Mouse (Mus musculus): ENCODE results near the gene Sema4a. TPM values are rescaled to one million over a fixed set of nuclear protein-coding genes. Genes with fewer than 3 reads are reported as not detected.

The Sema4a gene
- polyA plus RNA-seq (2017; shearing (Covaris generic)): 100 to 1,000 TPM in 1 of 2 experiments, 10 to 100 TPM in 1; 36.5 to 227 TPM

GRCm38 (mm10) chr3:88460983-88461696, at the start of gene Sema4a:
Sema4a (minus strand) TSS chr3:88461182.

GRCm38 (mm10) chr3:88509692-88510420, 48.9 kb upstream of the Sema4a start, which contains the start of gene Lmna:
Lmna (minus strand) TSS chr3:88509956.

DNA sequence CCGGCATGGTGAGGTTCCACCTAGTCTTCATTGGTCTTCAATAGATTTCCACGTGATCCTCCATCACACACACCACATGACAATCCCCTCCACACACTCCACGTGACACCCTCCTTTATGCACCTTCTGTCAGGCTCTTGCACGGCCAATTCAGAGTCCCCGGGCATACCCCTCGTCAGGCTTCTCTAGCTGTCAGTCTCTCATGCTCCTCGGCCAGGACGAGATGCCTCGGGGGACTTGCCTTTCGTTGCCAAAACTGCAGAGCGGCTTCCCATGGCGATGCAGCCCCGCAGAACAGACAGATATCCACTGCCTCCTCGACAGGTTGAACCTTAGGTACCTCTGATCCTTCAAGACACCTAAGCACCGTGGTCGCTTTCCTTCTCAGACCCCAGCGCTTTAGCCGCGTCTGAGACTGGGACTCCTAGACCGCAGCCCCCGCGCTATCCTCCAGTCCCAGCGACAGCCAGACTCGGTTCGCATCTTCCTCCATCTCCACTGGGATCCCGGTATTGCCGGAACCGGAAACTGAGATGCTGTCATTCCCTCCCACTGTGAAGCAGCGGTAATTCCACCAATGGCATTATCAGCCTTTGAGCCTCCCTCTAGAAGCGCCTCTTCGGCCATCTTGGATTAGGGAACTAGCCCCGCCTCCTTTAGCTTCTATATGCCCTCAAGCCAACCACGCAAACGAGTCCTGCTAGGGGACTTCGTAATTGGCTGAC, 36.2 kb downstream of the Sema4a start, which contains the start of gene Slc25a44:
Gene Slc25a44, minus strand, starts transcription at position 535 of the 725 bp plus-strand sequence.

DNA sequence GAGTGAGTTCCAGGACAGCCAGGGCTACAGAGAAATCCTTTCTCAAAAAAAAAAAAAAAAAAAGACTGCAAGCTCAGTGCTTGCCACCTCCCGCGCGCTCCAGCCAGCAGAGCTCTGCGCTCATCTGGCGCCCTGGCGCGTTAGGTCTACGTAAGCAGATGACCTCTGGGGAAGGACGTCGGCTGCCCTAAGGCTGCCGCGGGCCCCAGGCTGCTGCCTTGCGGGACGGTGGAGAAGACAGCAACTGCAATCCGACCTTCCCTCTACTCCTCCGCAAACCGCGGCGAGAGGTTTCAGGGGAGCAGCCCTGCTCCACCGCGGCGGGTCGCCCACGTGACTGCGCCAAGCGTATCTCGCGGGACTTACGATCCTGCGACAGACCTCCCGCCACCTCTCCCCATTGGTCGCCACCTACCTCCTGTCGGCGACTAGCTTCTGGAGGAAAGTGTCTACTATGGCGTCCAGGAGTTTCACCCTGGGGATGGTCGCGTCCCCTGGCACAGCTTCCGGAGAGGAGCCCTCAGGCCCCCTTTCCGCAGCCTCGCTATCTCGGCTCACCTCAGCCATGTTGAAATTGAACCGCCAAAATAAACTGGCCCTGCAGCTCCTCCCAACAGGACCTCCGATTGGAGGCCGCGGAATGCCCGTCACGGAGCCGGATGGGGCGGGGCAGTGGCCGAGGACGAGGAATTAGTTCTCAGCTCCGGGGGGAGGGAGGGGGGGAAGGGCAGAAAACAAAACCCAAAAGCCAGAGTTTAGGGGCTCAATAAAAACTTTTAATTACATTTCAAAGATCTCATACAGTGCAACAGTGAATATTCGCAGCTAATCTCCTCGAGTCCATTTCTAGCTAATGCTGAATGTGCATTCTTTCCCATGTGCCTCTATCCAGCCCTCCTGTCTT, 51.0 kb downstream of the Sema4a start, which contains the start of gene Pmf1:
Gene Pmf1, minus strand, starts transcription at position 591 of the 904 bp plus-strand sequence.

Other genes starting within 250 kb of the Sema4a start
- gene Rhbg, start 206.5 kb downstream of the Sema4a start, polyA plus RNA-seq (2017; shearing (Covaris generic)): under 1 TPM in 1 of 2 experiments, not detected in 1; 0.39 TPM
- gene Gm38392, start 174.0 kb downstream of the Sema4a start, polyA plus RNA-seq (2017; shearing (Covaris generic)): under 1 TPM in 1 of 2 experiments, not detected in 1; 0.31 TPM
- gene Tsacc, start 164.2 kb downstream of the Sema4a start, polyA plus RNA-seq (2017; shearing (Covaris generic)): 10 to 100 TPM in 1 of 2 experiments, 1 to 10 TPM in 1; 8.3 to 15.6 TPM
- 100 to 1,000 TPM; 327 to 346 TPM for gene Cct3, start 164.1 kb downstream of the Sema4a start, polyA plus RNA-seq (2017; shearing (Covaris generic))
- 100 to 1,000 TPM; 342 to 357 TPM for gene Glmp, start 136.2 kb downstream of the Sema4a start, polyA plus RNA-seq (2017; shearing (Covaris generic))
- gene Tmem79, start 125.0 kb downstream of the Sema4a start, polyA plus RNA-seq (2017; shearing (Covaris generic)): 1 to 10 TPM in 1 of 2 experiments, under 1 TPM in 1; 0.96 to 2.8 TPM
- 10 to 100 TPM; 38.2 to 49.1 TPM for gene Smg5, start 124.9 kb downstream of the Sema4a start, polyA plus RNA-seq (2017; shearing (Covaris generic))
- gene Paqr6, start 96.6 kb downstream of the Sema4a start, polyA plus RNA-seq (2017; shearing (Covaris generic)): 1 to 10 TPM; 1.1 to 3.0 TPM
- gene Bglap3, start 88.4 kb downstream of the Sema4a start, polyA plus RNA-seq (2017; shearing (Covaris generic)): 10 to 100 TPM in 1 of 2 experiments, not detected in 1; 82.5 TPM
- gene Bglap2, start 82.5 kb downstream of the Sema4a start, polyA plus RNA-seq (2017; shearing (Covaris generic)): 1 to 10 TPM in 1 of 2 experiments, not detected in 1; 4.1 TPM
- 1 to 10 TPM in 1 of 2 experiments, not detected in 1; 2.4 TPM for gene Bglap, start 76.7 kb downstream of the Sema4a start, polyA plus RNA-seq (2017; shearing (Covaris generic))
- gene Pmf1, start 50.9 kb downstream of the Sema4a start, polyA plus RNA-seq (2017; shearing (Covaris generic)): 10 to 100 TPM; 36.0 to 42.7 TPM
- gene Slc25a44, start 36.0 kb downstream of the Sema4a start, polyA plus RNA-seq (2017; shearing (Covaris generic)): 10 to 100 TPM; 18.5 to 25.3 TPM
- 10 to 100 TPM; 19.0 to 26.0 TPM for gene Lmna, start 48.8 kb upstream of the Sema4a start, polyA plus RNA-seq (2017; shearing (Covaris generic))
- gene Mex3a, start 71.2 kb upstream of the Sema4a start, polyA plus RNA-seq (2017; shearing (Covaris generic)): under 1 TPM; 0.24 to 0.40 TPM
- gene Rab25, start 87.1 kb upstream of the Sema4a start, polyA plus RNA-seq (2017; shearing (Covaris generic)): 1 to 10 TPM in 1 of 2 experiments, under 1 TPM in 1; 0.77 to 1.7 TPM
- gene Lamtor2, start 91.9 kb upstream of the Sema4a start, polyA plus RNA-seq (2017; shearing (Covaris generic)): 100 to 1,000 TPM; 166 to 168 TPM
- gene Ubqln4, start 92.6 kb upstream of the Sema4a start, polyA plus RNA-seq (2017; shearing (Covaris generic)): 10 to 100 TPM; 48.2 to 54.1 TPM
- gene Ssr2, start 114.7 kb upstream of the Sema4a start, polyA plus RNA-seq (2017; shearing (Covaris generic)): 100 to 1,000 TPM in 1 of 2 experiments, 10 to 100 TPM in 1; 99.3 to 122 TPM
- gene Arhgef2, start 144.8 kb upstream of the Sema4a start, polyA plus RNA-seq (2017; shearing (Covaris generic)): 100 to 1,000 TPM; 120 to 137 TPM
- not detected for gene Rxfp4, start 192.0 kb upstream of the Sema4a start, polyA plus RNA-seq (2017; shearing (Covaris generic))
- 100 to 1,000 TPM in 1 of 2 experiments, 10 to 100 TPM in 1; 93.7 to 133 TPM for gene Khdc4, start 224.6 kb upstream of the Sema4a start, polyA plus RNA-seq (2017; shearing (Covaris generic))